Mouse (Mus musculus) left cerebral cortex, adult 18-20 months (tissue): ENCODE measurements around the gene Pigg. TPM values are rescaled to one million over a fixed set of nuclear protein-coding genes. Genes with fewer than 3 reads are reported as not detected.
A peak's percentile ranks its signal among the peaks of the same experiment; 100 is the strongest.
"Not testable (repeated sequence)": the region's sequence is repeated elsewhere in the genome, so short reads cannot be mapped to it uniquely, and the experiment has no call there.

ENCODE experiments used
- DNase-seq, 2 experiments: peaks; one replicate each; pipeline ENCODE4 v3.0.0; 2021 to 2022; ENCODE audit warnings: low spot score in 2 of 2, mixed read lengths in 1 of 2
- long read RNA-seq, 2 experiments: library from polyadenylated mRNA; stranded (forward); transcript quantifications; one replicate each; pipeline ENCODE4 v2.0.0; 2021
- total RNA-seq, 2 experiments: library from RNA; stranded (reverse); gene quantifications; 2 replicates each; pipeline ENCODE4 v1.2.3; 2021

Gene Pigg
- 10 to 100 TPM; 12.4 to 13.0 TPM for total RNA-seq
- long read RNA-seq, experiment 1, full-length matches to known transcripts: 10 of 26 reads
- long read RNA-seq, experiment 1, partial matches to known transcripts: 1 of 26 reads
- long read RNA-seq, experiment 1, other reads (novel, unspliced or antisense): 15 of 26 reads
- long read RNA-seq, experiment 2, full-length matches to known transcripts: 3 of 18 reads
- long read RNA-seq, experiment 2, partial matches to known transcripts: 0 of 18 reads
- long read RNA-seq, experiment 2, other reads (novel, unspliced or antisense): 15 of 18 reads

DNA sequence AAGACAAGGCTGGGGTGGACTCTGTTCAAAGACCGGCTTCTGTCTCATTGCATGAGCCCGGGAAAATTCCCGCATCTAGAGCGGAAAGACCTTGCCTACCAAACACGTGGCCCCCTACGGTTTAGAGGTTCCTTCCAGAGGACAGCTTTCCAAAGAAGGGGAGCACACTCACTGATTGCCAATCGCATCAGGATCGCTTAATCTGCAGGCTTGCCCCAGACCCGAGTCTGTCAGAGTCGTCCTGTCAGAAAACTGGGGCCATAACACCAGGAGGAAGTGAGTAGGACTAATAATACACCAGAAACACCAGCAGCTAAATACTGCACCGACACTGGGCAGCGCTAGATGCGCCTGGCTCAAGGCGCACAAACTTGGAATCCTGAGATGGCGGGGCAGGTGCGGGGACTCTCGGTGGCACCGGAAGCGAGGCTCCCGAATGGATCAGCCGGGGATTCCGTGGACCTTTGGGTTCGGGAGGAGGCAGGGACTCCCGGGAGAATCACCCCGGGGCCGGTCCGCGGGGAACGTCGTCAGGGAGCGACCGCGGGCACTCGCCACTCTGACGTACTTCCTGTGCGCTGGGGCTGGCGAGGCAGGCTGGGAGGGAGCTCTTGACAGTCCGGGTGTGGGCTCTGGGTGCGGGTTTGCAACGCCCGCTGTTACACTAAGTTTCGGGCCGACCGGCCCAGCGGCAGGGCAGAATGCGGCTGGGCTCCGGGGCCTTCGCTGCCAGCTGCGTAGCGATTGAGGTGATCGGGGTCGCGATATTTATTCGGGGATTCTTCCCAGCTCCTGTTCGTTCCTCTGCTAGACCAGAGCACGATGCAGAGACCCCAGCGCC is at the start of gene Pigg:
Gene Pigg (plus strand): TSS at position 386 of the 841 bp plus-strand sequence.
- peak; percentile 96 for DNase-seq

DNA sequence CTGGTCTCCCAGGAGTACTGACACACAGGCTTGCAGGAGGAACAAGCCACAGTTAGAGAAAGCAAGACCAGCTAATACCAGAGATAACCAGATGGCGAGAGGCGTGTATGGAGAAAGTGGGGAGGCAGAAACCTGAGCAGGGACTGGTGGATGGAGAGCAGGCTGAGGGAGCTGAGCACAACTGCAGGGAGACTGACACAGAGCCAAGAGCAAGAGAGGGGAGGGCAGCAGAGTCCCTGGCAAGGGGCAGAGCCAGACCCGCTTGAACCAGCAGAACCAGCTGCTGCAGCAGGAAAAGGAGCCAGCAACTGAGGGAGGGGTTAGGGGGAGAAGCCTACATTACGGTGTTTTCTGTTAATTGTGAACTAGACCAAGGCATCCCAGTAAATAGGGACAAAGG is 49.7 kb upstream of the Pigg start:
- no peak for DNase-seq

- not testable (repeated sequence) for DNase-seq
Measured at GRCm38 (mm10) chr5:108263785-108264184, 48.6 kb upstream of the Pigg start.

GRCm38 (mm10) chr5:108266990-108267389 is 45.4 kb upstream of the Pigg start:
- no peak for DNase-seq

DNA sequence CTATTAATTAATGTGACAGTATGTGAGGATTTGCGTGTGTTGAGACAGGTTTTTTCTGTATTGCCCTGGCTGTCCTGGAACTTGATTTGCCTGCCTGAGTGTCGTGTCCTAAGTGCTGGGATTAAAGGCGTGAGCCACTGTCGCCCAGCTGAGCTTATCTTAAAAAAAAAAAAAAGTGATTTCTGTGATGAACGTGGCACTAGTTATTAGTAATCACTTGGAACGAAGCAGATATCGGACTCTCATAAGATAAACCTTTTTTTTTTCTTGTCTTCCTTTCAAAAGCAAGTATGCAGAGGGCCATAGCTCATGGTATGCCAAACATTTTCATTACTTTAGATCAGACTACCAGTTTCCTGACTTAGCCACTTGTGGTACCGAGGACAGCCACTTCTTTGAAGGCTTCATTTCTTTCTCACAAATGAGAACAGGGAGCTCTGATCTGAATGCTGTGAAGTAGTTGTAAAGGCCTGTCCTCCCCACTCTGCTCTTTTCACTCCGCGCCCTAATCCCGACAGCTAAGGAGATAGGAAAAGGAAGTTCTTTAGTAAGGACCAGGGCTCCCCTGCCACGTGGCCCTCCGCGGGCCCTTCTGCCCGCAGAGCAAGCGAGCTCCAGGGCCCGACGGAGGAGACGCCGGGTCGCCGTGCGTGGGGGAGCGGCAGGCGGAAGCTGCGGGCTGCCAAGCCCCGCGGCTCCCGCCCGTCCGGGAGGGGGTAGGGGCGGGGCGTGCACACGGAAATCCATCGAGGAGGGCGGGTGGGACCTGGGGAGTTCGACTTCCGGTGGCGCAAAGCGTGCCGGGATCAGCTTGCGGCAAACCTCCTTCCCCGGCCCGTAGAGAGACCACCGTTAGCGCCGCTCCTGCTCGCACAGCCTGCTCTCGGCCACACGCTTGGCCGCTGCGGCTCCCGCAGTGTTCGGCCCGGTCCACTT is 44.0 kb upstream of the Pigg start, which contains the start of gene Dr1:
Gene Dr1 (plus strand): TSS at position 771 of the 936 bp plus-strand sequence.
- DNase-seq: peak; percentile 84 to 90

DNA sequence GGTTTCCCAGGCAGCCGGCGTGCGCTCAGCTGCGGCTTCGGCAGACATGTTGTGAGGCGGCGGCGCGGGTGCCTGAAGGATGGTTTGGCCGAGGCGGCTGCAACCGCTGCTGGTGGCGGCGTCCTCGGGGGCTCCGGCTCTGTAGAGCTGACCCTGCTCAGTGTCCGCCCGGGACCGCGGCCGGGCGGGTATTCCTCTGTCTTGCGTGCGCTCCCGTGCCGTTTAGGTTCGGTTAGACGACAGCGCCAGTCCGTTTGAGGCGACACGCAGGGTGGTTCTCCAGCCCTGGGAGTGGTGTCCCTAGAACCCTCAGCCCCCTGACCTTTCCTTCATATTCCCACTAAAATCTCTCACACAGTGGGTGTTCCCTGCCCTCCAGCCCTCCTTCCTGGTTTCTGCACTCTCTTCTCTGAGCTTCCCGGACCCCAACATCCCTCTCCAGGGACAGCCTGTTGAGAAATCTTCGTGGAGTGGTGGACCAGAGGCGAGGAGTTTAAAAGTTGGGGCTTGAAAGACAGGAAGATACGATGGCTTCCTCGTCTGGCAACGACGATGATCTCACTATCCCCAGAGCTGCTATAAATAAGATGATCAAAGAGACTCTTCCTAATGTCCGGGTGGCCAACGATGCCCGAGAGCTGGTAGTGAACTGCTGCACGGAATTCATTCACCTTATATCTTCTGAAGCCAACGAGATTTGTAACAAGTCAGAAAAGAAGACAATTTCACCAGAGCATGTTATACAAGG is 43.2 kb upstream of the Pigg start:
- no peak for DNase-seq

- no peak for DNase-seq
Measured at GRCm38 (mm10) chr5:108269811-108270151, 42.6 kb upstream of the Pigg start.

DNA sequence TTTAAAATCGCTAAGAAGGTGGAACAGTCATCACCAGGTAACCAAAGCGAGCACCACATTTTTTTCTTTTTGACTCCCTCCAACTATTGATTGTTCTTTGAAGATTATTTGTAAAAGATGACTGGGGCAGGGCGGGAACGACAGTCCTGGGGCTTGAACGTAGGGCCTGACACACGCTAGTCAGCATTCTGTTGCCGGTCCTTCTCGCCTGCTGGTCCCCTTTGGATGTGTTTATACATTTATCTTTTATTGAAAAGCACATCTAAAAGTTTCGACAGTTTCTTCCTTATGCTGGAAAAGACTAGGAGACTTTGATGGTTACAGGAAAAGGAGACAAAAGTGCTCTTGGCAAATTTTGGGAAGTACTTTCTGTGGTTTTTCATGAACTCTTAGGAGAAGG is 42.0 kb upstream of the Pigg start:
- no peak for DNase-seq

GRCm38 (mm10) chr5:108271345-108271744 is 41.1 kb upstream of the Pigg start:
- not testable (repeated sequence) for DNase-seq

DNA sequence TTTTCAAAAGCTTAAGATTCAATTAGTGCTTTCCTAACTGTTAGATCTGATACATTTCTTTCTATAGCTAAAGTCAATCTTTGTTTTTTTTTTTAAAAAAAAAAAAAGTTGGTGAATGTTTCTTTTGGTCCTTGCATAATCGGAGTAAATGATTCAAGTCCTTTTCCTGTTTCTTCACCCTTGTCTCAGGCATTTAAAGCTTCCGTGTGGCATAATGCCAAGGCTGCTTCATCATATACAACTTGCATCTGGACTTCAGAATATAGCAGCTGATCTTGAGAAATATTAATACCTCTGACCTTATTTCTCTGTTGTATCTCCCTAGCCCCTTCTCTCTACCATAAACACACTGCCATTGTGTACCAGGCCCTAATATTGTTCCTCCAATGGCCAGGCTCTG is 25.5 kb upstream of the Pigg start:
- no peak for DNase-seq

GRCm38 (mm10) chr5:108301567-108301966 is 10.8 kb upstream of the Pigg start:
- DNase-seq: no peak

GRCm38 (mm10) chr5:108313065-108313860 is 854 bp downstream of the Pigg start:
- no peak for DNase-seq

GRCm38 (mm10) chr5:108331051-108331450 is 18.6 kb downstream of the Pigg start:
- no peak for DNase-seq

DNA sequence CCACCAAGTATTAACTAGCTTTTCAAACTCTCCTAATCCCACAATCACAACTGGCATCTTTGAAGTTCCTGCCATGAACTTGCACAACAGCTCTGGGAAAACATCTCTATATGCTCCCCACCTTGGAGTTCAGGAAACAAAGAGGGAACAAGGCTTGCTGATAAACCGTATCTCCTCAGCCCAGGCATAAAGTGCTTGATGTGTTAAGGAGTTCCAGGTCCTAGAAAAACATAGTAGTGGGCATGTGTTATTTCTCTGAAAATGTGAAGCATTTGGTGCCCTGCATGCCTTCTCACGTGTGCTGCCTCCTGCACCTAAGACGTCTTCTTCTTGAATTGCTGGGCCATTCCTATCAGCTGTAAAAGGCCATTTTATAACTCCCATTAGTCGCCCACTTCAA is 25.0 kb downstream of the Pigg start:
- no peak for DNase-seq

GRCm38 (mm10) chr5:108338049-108338448 is 25.6 kb downstream of the Pigg start:
- DNase-seq: no peak

DNA sequence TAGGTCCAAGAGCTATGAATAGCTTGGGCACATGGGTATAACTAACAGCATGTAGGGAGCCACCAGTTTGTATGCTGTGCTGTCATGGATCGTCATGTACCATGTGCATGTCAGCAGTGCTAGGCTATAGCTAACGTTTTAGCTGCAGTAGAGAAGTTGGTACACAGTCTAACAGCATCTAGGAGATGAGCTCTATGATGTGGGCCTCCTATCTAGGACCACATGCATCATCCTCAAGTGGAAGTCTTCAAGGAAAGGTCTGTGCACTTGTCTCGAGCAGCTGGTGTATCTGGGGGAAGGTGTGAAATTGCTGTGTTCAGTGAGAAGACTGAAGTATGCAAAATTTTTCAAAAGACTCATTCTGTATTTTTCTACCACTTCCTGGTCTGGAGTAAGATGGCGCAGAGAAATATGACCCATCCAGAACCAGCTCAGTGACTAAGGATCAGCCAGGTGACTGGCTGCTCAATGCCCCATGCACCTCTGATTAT is 31.3 kb downstream of the Pigg start:
- peak in 1 of 2 experiments; percentile 27 for DNase-seq

DNA sequence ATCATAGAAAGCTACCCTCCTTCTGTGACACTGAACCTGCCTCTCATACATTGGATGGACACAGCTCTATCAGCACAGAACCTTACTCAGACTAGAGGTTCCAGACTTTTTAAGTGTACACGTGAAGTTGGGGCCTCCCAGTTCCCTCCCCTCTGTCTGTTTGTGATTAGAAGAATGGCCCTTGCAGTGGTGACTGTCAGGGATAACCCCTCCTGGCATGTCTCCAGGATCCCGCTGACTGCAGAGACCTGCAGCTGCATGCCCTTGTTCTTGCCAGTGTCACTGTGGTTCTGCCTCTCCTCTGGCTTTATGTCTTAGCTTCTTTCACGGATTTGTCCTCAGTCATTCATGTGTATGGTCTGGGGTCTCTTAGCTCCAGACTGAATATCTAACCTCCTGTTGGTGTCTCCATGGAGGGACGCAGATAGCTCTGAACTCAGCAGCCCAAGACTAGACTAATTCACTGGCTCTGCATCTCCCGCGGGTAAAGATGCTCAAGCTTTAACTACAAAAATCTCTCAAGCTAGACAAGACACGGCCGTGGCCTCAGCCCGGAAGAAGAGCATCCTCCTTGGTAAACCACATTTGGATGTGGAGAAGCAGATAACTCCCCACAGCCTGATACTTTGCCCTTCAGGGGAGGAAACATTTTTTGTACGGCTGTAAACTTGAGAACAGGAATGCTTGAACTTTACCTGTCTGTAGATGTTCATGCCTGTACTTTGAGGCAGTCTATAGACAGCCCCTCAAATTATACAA is 33.1 kb downstream of the Pigg start:
- no peak for DNase-seq

DNA sequence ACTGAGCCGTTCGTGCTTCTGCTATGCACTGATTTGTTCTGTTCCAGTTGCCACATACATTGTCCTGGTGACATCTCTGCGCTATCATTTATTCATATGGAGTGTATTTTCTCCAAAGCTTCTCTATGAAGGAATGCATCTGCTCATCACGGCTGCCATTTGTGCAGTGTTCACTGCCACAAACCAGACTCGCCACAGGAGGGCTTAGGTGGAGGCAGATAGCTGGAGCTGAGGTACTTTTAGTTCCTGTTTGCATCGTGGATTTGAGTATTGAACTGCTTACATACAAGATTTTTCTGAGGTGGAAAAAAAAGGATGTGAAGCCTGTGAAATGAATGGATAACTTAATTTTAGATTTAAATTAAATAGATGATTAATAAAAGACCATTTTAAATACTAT is 35.4 kb downstream of the Pigg start:
- no peak for DNase-seq
